Mouse (Mus musculus): ENCODE data around the gene Tceal5.
"Not testable (repeated sequence)": the region's sequence is repeated elsewhere in the genome, so short reads cannot be mapped to it uniquely, and the experiment has no call there.

Gene Tceal5

DNA sequence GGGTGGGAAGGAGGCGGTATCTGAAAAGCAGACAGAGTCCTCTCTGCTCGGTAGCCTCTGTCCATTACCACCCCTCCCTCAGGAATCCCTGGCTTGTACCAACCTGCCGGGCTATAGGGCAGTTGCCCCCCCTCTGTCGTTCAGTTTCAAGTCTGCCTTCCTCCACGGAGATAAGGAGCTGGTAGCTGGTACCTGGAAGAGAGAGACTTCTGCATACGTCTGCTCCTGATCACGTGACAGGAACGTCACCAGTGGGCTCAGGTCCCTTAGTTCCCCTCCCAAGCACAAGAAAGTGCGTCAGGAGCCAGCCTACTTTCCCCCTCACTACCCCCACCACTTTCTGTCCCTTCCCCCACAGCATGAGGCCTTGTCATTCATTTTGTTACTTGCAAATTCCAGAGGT, at the start of gene Tceal5:
TSS of gene Tceal5 (minus strand) at position 213 of the 403 bp plus-strand sequence.
- in situ Hi-C loops (cut with MboI), result no loop called here

- in situ Hi-C loops (cut with MboI), result no loop called here
These were observed 48.5 kb upstream of the Tceal5 start for GRCm38 (mm10) chrX:136252023-136252729.

DNA sequence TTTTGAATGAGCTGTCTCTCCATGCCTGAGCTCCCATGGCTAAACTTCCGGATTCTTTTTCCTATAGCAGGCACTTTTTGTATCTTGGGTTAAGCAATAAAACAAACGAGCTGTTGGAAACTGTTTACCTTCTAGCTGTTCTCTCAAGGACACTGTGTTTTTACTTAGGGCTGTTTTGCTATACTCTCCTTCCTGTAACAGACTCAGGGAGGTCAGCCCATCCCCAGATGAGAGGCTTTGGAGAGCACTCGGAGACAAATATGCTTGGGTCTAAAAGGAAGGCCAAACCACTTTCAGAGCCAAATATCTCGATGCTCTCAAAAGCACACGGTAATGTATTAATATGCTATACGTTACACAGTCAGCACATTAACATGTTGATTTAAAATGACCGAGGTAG, 46.0 kb upstream of the Tceal5 start:
- in situ Hi-C loops (cut with MboI), result no loop called here

DNA sequence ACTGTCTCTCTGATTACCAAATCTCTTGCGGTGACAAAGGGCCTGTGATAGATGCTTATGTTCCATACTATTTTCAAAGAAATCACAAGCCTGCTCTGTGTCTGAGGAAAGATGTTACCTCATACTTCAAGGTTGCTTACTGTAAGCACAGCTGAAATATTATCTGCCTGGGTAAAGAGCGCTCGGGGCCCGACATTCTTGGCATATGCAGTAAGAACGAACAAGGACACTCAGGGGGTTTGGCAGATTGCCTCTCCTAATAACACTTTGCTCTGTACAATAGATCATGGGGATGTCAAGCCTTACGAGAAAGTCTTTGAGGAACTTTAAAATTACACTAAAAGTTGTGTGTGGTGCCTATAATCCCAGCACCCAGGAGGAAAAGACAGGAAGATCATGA, 45.1 kb upstream of the Tceal5 start:
- in situ Hi-C loops (cut with MboI), result no loop called here

DNA sequence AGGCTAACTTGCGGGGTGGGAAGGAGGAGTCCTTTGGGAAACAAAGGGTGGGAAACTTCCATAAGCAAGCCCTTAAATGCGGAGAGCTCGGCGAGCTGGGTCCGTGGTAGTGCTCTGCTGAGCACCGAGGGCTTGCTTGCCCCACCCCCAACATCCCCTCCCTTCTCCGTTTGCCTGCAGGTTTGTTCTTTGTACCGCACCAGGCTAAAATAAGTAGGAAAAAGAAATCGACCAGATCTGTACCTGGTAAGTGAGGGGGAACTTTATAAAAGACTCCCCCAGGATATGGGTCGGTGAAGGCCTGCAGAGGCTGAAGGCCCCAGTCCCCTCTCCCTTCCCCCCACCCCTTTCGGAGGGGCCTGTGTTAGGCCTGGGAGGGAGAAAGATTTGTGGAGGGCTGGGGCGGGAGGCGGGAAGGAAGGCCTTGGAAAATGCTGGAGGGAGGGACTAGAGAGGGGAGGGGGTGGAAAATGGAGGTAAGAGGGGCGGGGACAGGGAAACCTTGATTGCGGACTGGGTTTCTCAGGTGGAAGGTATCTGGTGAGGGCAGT, 41.9 kb upstream of the Tceal5 start:
- in situ Hi-C loops (cut with MboI), result no loop called here

- in situ Hi-C loops (cut with MboI), result no loop called here
These were observed 41.0 kb upstream of the Tceal5 start, which contains the start of gene Tceal9 for GRCm38 (mm10) chrX:136244574-136245229. Gene Tceal9, plus strand, starts transcription at chrX:136245079.

GRCm38 (mm10) chrX:136243181-136243580, 39.5 kb upstream of the Tceal5 start:
- in situ Hi-C loops (cut with MboI), result no loop called here

- in situ Hi-C loops (cut with MboI), result no loop called here
These were observed 34.4 kb upstream of the Tceal5 start for GRCm38 (mm10) chrX:136238118-136238517.

GRCm38 (mm10) chrX:136227768-136228167, 24.1 kb upstream of the Tceal5 start:
- in situ Hi-C loops (cut with MboI), result no loop called here

GRCm38 (mm10) chrX:136223714-136224113, 20.0 kb upstream of the Tceal5 start:
- in situ Hi-C loops (cut with MboI), result no loop called here

DNA sequence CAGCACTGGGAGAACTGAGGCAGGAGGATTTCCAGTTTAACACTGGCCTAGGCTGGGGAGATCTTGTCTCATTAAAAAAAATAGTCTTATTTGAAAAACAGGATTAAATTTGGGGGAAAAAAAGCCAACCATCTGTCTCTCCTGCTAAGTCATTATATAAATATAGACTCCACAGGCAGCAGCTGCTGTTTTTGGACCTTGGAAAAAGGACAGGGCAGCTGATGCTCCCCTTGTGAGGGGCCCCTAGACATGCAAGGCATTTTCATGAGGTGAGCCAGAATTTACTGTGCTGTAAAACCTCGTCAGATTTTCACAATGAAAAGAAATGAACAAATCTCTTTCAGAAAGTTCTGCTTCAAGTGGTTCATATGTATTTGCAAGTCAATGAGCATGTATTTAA, 12.6 kb upstream of the Tceal5 start:
- in situ Hi-C loops (cut with MboI), result no loop called here

DNA sequence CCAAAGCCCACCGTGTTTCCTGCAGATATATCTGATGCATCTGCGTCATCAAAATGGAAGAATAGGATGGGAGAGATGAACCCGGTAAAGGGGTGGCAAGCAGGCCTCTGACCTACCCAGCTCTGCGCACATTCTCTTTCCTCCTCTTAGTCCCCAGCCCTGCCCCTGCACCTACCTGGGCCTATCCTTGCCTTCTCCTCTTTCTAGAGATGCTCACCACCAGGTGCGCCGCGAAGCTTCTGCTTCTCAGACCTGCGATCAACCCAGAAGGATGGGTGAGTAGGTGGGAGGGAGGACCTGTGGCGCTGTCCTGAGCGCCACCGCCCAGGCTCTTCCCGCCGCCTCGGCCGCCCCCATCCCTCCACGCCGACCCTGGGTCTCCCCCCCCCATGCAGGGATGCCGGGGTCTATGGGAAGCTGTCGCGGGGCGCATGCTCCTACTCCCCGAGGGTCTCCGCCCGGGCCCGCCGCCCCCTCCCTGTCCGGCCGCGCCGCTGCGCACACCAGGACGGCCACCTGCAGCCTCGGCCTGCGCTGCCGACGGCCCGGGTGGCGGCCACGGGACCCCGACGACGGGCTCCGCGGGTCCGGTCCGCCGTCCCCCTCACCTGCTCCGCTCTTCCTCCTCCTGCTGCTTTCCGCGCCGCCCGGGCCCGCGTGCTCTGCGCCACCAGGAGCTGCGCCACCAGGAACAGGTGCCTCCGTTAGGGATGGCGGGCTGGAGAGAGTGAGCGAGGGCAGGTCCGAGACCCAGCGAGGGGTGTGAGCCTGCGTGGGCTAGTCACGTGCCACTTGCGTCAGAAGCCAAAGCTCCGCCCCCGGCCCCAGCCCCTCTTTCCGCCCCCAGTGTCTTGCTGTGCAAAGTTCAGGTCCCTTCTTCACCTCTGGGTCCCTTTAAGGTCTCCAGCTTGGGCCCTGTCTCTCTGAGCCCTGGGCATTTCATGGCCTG, 11.3 kb upstream of the Tceal5 start, which contains the start of the genes Tceal7 and Bex1:
TSS of gene Tceal7 (plus strand) at position 51 of the 949 bp plus-strand sequence.
TSS of gene Bex1 (minus strand) at position 785 of the 949 bp plus-strand sequence.
- in situ Hi-C loops (cut with MboI), result not testable (repeated sequence)

GRCm38 (mm10) chrX:136213396-136213795, 9.7 kb upstream of the Tceal5 start:
- in situ Hi-C loops (cut with MboI), result no loop called here

DNA sequence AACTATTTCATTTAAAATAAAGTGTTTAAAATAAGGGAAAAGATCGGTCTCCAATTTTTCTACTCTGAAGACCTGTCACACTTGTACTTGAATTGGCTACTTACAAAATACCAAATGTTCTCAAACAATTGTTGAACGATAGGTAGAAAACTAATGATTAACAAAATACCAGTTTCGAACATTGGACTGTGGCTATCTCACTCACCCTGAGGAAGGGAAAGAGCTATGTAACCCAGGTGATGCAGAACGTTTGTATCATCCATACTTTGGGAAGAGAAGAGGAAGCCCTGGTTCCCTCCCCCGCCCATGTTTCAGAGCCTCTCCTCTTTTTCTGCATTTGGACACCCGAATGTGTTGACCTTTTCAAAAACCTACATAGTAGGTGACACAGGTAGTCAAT, 730 bp upstream of the Tceal5 start:
- in situ Hi-C loops (cut with MboI), result no loop called here

DNA sequence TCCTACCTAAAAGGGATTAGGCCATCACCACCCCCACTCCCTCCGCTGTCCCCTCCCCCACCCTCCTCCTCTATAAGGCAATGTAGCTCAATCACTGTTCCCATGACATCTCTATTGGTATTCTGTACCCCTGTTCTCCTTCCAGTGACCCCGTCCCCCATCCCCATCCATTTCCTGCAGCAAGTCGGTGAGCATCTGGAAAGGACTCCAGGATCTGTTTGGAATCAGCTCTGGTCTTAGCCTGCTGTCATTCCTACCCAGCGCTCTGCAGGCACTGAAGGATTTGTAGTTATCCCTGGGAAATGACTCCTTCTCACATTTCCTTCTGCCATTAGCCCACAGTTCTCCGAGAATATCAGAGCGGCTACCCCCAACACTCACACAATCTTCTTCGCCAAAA, 419 bp downstream of the Tceal5 start:
- in situ Hi-C loops (cut with MboI), result no loop called here

DNA sequence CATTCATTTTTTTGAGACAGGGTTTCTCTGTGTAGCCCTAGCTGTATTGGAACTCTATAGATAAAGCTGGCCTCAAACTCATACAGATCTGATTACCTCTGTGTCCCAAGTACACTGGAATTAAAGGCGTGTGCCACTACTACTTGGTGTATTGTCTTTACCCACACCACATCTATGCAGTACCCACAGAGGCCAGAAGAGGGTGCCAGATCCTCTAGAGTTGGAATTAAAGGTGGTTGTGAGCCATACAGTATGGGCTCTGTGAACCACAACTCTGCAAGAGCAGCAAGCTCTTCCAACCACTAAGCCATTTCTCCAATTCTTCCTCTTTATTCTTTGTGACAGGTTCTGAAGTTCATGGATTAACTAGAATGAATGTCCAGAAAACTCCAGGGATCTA, 6.8 kb downstream of the Tceal5 start:
- in situ Hi-C loops (cut with MboI), result no loop called here

- in situ Hi-C loops (cut with MboI), result no loop called here
These were observed 8.3 kb downstream of the Tceal5 start for GRCm38 (mm10) chrX:136195193-136195944.

- in situ Hi-C loops (cut with MboI), result no loop called here
These were observed 20.6 kb downstream of the Tceal5 start for GRCm38 (mm10) chrX:136183107-136183506.

DNA sequence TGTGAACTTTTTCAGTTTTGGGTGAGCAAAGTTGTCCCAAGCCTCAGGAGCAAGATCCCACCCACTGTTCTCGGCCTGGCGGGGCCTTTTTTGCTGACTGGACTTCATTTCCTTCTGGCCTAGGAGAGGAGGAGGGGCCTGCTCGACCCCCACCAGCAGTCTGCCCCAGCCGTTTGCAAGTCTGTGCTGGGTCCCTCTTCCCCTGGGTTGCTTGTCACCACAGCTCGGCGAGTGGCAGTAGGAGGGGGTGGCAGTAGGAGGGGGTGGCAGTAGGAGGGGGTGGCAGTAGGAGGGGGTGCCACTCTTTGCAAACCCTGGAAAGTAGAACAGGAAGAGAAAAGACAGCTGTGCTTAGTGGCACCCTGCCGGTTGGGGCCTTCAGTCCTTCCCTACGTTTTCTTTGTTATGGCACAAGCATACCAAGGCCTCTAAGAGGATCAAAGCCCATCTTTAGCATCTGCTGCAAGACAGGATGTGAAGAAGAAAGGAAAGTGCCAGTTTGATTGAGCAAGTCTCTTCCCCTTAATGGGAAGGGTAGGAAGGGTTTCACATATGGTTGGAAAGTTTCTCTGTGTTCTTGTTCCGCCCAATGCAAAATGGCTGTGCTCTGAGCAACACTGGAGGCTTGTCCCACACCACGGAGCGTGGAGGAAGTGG, 22.7 kb downstream of the Tceal5 start:
- in situ Hi-C loops (cut with MboI), result no loop called here

GRCm38 (mm10) chrX:136172786-136173185, 30.9 kb downstream of the Tceal5 start:
- in situ Hi-C loops (cut with MboI), result no loop called here

- in situ Hi-C loops (cut with MboI), result no loop called here
These were observed 31.5 kb downstream of the Tceal5 start, which contains the start of gene Tceal8 for GRCm38 (mm10) chrX:136172118-136172551. Gene Tceal8, minus strand, starts transcription at chrX:136172342.

Data from mature B cell (primary cell).